Mouse (Mus musculus): ENCODE data around the gene Pgp. TPM values are rescaled to one million over a fixed set of nuclear protein-coding genes. Genes with fewer than 3 reads are reported as not detected.

Gene Pgp
- total and polyA plus RNA-seq, 2 experiments from 2014 or later = 74.1 to 94.1 TPM

GRCm38 (mm10) chr17:24476022-24476776 is 6.0 kb downstream of the Pgp start:
- H3K4me3 ChIP-seq (ENCODE audit: low read length) = no peak overlapping the region
- H3K9ac ChIP-seq (replicated peaks; ENCODE audit: low read length) = no peak overlapping the region
- TF ChIP-seq CTCF (IDR thresholded peaks at IDR 0.05; ENCODE audit: low read depth) = no peak
- peaks cover 30% of the 10 kb centered on the region for H3K36me3 ChIP-seq (ENCODE audit: insufficient read depth, low read length)
- ATAC-seq (no peak), DNase-seq (ENCODE audit: low spot score) (no peak)
- H3K4me1 ChIP-seq (ENCODE audit: insufficient read depth, low read length) = peaks cover 25% of the 10 kb centered on the region
- H3K9me3 ChIP-seq (ENCODE audit: low read length) = no peaks in the 10 kb centered on the region
- WGBS = 91% methylated on average over 10 of the region's 10 CpGs
- no peak overlapping the region for H3K27ac ChIP-seq
- H3K27me3 ChIP-seq (ENCODE audit: insufficient read depth, low read length) = no peaks in the 10 kb centered on the region
- H3K4me2 ChIP-seq (ENCODE audit: low read depth, low read length) = no peak overlapping the region

- TF ChIP-seq CTCF (IDR thresholded peaks at IDR 0.05; ENCODE audit: low read depth) = no peak
- H3K4me3 ChIP-seq (ENCODE audit: low read length) = no peak overlapping the region
- peaks cover 30% of the 10 kb centered on the region for H3K36me3 ChIP-seq (ENCODE audit: insufficient read depth, low read length)
- H3K4me2 ChIP-seq (ENCODE audit: low read depth, low read length) = peak overlapping the region; percentile 69
- peaks cover 15% of the 10 kb centered on the region for H3K4me1 ChIP-seq (ENCODE audit: insufficient read depth, low read length)
- no peaks in the 10 kb centered on the region for H3K27me3 ChIP-seq (ENCODE audit: insufficient read depth, low read length)
- no peak overlapping the region; the same call in 1 of the 2 replicates for H3K9ac ChIP-seq (replicated peaks; ENCODE audit: low read length)
- no peaks in the 10 kb centered on the region for H3K9me3 ChIP-seq (ENCODE audit: low read length)
- DNase-seq (ENCODE audit: low spot score) (no peak), ATAC-seq (no peak)
- 89% methylated on average over 20 of the region's 20 CpGs for WGBS
- H3K27ac ChIP-seq = peak overlapping the region; percentile 1; the same call in 1 of the 2 replicates
These were observed 7.1 kb downstream of the Pgp start for GRCm38 (mm10) chr17:24477053-24477984.

GRCm38 (mm10) chr17:24477985-24478600 is 7.9 kb downstream of the Pgp start:
- Histone ChIP-seq H3K4me1 (ENCODE audit: insufficient read depth, low read length) (0 out of 2 replicates have a peak, but pooled peaks cover 8% of the 10 kb centered on the region), H3K9ac (replicated peaks; ENCODE audit: low read length) (peak overlapping the region; percentile 82), H3K27ac (peak overlapping the region; percentile 96; the same call in 1 of the 2 replicates), H3K27me3 (ENCODE audit: insufficient read depth, low read length) (no peaks in the 10 kb centered on the region), H3K4me2 (ENCODE audit: low read depth, low read length) (peak overlapping the region; percentile 69), H3K36me3 (ENCODE audit: insufficient read depth, low read length) (peaks cover 30% of the 10 kb centered on the region), H3K4me3 (ENCODE audit: low read length) (peak overlapping the region; percentile 84), H3K9me3 (ENCODE audit: low read length) (no peaks in the 10 kb centered on the region)
- DNase-seq (ENCODE audit: low spot score) (no peak), ATAC-seq (peak; percentile 21; the same call in 1 of the 2 replicates)
- no peak for TF ChIP-seq CTCF (IDR thresholded peaks at IDR 0.05; ENCODE audit: low read depth)
- 44% methylated on average over 11 of the region's 11 CpGs for WGBS

- H3K9me3 ChIP-seq (ENCODE audit: low read length) = no peaks in the 10 kb centered on the region
- TF ChIP-seq CTCF (IDR thresholded peaks at IDR 0.05; ENCODE audit: low read depth) = peak; percentile 89
- H3K27ac ChIP-seq = peak within 1 kb of the TSS; percentile 96
- DNase-seq (ENCODE audit: low spot score) (peak; percentile 98), ATAC-seq (peak; percentile 96)
- peak within 1 kb of the TSS; percentile 82 for H3K9ac ChIP-seq (replicated peaks; ENCODE audit: low read length)
- H3K4me2 ChIP-seq (ENCODE audit: low read depth, low read length) = peak within 1 kb of the TSS; percentile 69
- H3K36me3 ChIP-seq (ENCODE audit: insufficient read depth, low read length) = peaks cover 27% of the 10 kb centered on the region
- 0 out of 2 replicates have a peak, but pooled peaks cover 8% of the 10 kb centered on the region for H3K4me1 ChIP-seq (ENCODE audit: insufficient read depth, low read length)
- no peaks in the 10 kb centered on the region for H3K27me3 ChIP-seq (ENCODE audit: insufficient read depth, low read length)
- H3K4me3 ChIP-seq (ENCODE audit: low read length) = peak within 1 kb of the TSS; percentile 84
- under 1% methylated on average over 48 of the region's 48 CpGs for WGBS
These were observed 8.6 kb downstream of the Pgp start, which contains the start of gene Mlst8 for GRCm38 (mm10) chr17:24478663-24479380. Mlst8 (minus strand) TSS chr17:24479078.

- Histone ChIP-seq H3K27me3 (ENCODE audit: insufficient read depth, low read length) (no peaks in the 10 kb centered on the region), H3K9me3 (ENCODE audit: low read length) (no peaks in the 10 kb centered on the region), H3K4me2 (ENCODE audit: low read depth, low read length) (peak overlapping the region; percentile 69), H3K27ac (0 out of 2 replicates have a peak overlapping the region, but pooled peaks have one; percentile 96), H3K4me1 (ENCODE audit: insufficient read depth, low read length) (0 out of 2 replicates have a peak, but pooled peaks cover 8% of the 10 kb centered on the region), H3K9ac (replicated peaks; ENCODE audit: low read length) (peak overlapping the region; percentile 82; the same call in 1 of the 2 replicates), H3K36me3 (ENCODE audit: insufficient read depth, low read length) (peaks cover 22% of the 10 kb centered on the region), H3K4me3 (ENCODE audit: low read length) (peak overlapping the region; percentile 84)
- DNase-seq (ENCODE audit: low spot score) (no peak), ATAC-seq (no peak)
- no peak for TF ChIP-seq CTCF (IDR thresholded peaks at IDR 0.05; ENCODE audit: low read depth)
- WGBS = 16% methylated on average over 1 of the region's 1 CpGs
These were observed 9.2 kb downstream of the Pgp start for GRCm38 (mm10) chr17:24479431-24479830.

Data from hindbrain, postnatal 0 days (tissue).